Mouse (Mus musculus): ENCODE measurements around the gene Gm17304.

- TF ChIP-seq MYOD1 (IDR thresholded peaks at IDR 0.05; ENCODE audit: control insufficient read depth, insufficient read length, low read depth) (no peak), CTCF (IDR thresholded peaks at IDR 0.05; ENCODE audit: control insufficient read depth, insufficient read depth, insufficient read length) (no peak), USF1 (IDR thresholded peaks at IDR 0.05; ENCODE audit: low read depth) (no peak), MYOG (IDR thresholded peaks at IDR 0.05; ENCODE audit: control insufficient read depth, extremely low read depth, insufficient read length) (no peak), MAX (IDR thresholded peaks at IDR 0.05) (no peak), FOSL1 (IDR thresholded peaks at IDR 0.05; ENCODE audit: insufficient read depth, low read length, poor library complexity, severe bottlenecking) (no peak)
These were observed 47.4 kb upstream of the Gm17304 start for GRCm38 (mm10) chr5:106561499-106561822.
